Mouse (Mus musculus) intestine, embryonic 14.5 days (tissue): ENCODE data around the gene Atrnl1. TPM values are rescaled to one million over a fixed set of nuclear protein-coding genes. Genes with fewer than 3 reads are reported as not detected.

Source experiments
- ATAC-seq: fragments of 200-750 bp; cut with Nextera tagmentation; replicated peaks from 2 replicates; pipeline ENCODE4 v1.8.0; 2017; ENCODE audit warnings: low read depth, moderate number of reproducible peaks, moderate TSS enrichment, moderate library complexity; ENCODE audit not compliant: low FRiP score, low TSS enrichment
- DNase-seq: peaks from one replicate; pipeline ENCODE4 v3.0.0-alpha.2; 2018; ENCODE audit warnings: low spot score
- H3K27ac ChIP-seq: fragments of 300-500 bp; sonication (generic); 2 replicates; pipeline ENCODE4 v1.5.1; 2014; ENCODE audit warnings: low read depth, mild to moderate bottlenecking, control low read depth
- H3K27me3 ChIP-seq: fragments of 300-500 bp; sonication (generic); replicated peaks from 2 replicates; pipeline ENCODE4 v1.6.1; 2014; ENCODE audit warnings: low read length, control low read depth; ENCODE audit not compliant: control insufficient read depth, insufficient read depth
- H3K36me3 ChIP-seq: fragments of 300-500 bp; sonication (generic); 2 replicates; pipeline ENCODE4 v1.6.1; 2014; ENCODE audit warnings: low read length, control low read depth; ENCODE audit not compliant: control insufficient read depth, insufficient read depth
- H3K4me1 ChIP-seq: fragments of 300-500 bp; sonication (generic); replicated peaks from 2 replicates; pipeline ENCODE4 v1.6.1; 2014; ENCODE audit warnings: low read length, control low read depth, mixed read lengths; ENCODE audit not compliant: control insufficient read depth, insufficient read depth
- H3K4me2 ChIP-seq: fragments of 300-500 bp; sonication (generic); 2 replicates; pipeline ENCODE4 v1.6.1; 2014; ENCODE audit warnings: low read length
- H3K4me3 ChIP-seq: fragments of 300-500 bp; sonication (generic); 2 replicates; pipeline ENCODE4 v1.5.1; 2014; ENCODE audit warnings: low read depth, low read length, control low read depth, mixed read lengths
- H3K9ac ChIP-seq: fragments of 300-500 bp; sonication (generic); 2 replicates; pipeline ENCODE4 v1.6.1; 2014; ENCODE audit warnings: mild to moderate bottlenecking, low read length
- H3K9me3 ChIP-seq: fragments of 300-500 bp; sonication (generic); 2 replicates; pipeline ENCODE4 v1.6.1; 2016; ENCODE audit warnings: low read length, control low read depth; ENCODE audit not compliant: control insufficient read depth
- WGBS: fragments of 180-500 bp; shearing (Covaris S2); extraction: QIAGEN DNeasy Blood & Tissue Kit; methylation state at CpG from one replicate; pipeline ENCODE4 v1.1.7; 2014; 5-methylcytosine and 5-hydroxymethylcytosine counted together
- polyA plus RNA-seq: library from polyadenylated mRNA; unstranded; fragments of >200 nt; fragmentation: Nextera tagmentation; extraction: Ambion mirVana; gene quantifications from 2 replicates; pipeline ENCODE4 v1.2.1, GENCODE M21; 2014

Gene Atrnl1
- polyA plus RNA-seq, 1 experiment from 2014 or later = 7.4 TPM

DNA sequence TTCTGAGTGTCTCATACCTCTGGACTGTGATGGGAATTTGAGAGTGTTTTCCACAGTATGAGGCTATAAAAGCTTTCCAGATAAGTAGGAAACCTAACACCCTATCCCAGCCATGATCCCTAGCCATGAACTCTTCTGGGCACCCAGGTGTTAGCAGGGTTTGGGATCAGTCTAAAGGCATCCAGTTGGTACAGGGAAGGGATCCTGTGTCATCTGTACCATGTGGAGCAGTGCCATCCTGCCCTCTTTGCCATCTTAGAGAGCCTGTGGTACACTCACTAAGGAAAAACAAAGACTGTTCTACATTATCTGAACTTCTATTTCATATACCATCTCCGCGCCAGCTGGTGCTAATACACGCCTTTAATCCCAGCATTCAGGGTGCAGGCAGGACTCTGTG, 499.7 kb downstream of the Atrnl1 start:
- H3K4me1 ChIP-seq = no peaks in the 10 kb centered on the region
- H3K36me3 ChIP-seq = no peaks in the 10 kb centered on the region
- H3K9me3 ChIP-seq = no peaks in the 10 kb centered on the region
- H3K27me3 ChIP-seq = no peaks in the 10 kb centered on the region
- DNase-seq (no peak), ATAC-seq (no peak)
- over 99% methylated on average over 3 of the region's 3 CpGs for WGBS
- no peak overlapping the region for H3K9ac ChIP-seq
- no peak overlapping the region for H3K27ac ChIP-seq
- H3K4me3 ChIP-seq = no peak overlapping the region
- H3K4me2 ChIP-seq = no peak overlapping the region

DNA sequence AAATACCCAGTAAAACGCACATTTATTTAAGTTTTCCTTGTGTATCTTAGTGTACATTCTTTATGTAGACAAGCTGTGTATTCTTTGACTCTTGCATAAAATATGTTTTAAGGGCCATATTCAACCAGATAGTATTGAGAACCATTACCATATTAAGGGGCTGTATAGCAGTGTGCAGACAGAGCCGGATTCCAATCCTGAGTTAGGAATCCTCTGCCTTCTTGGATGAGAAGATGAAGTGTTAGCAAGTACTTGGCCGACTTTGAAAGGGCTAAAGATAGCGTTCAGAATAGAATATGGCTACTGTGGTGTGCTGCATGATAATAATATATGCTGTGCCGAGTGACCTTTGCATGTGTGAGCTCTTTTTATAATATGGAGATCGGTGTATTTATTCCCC, 500.5 kb downstream of the Atrnl1 start:
- ATAC-seq (no peak), DNase-seq (no peak)
- no peaks in the 10 kb centered on the region for H3K27me3 ChIP-seq
- H3K27ac ChIP-seq = no peak overlapping the region
- no peak overlapping the region for H3K4me2 ChIP-seq
- H3K4me3 ChIP-seq = no peak overlapping the region
- H3K36me3 ChIP-seq = no peaks in the 10 kb centered on the region
- H3K4me1 ChIP-seq = no peaks in the 10 kb centered on the region
- no peak overlapping the region for H3K9ac ChIP-seq
- WGBS = 93% methylated on average over 6 of the region's 6 CpGs
- no peaks in the 10 kb centered on the region for H3K9me3 ChIP-seq

DNA sequence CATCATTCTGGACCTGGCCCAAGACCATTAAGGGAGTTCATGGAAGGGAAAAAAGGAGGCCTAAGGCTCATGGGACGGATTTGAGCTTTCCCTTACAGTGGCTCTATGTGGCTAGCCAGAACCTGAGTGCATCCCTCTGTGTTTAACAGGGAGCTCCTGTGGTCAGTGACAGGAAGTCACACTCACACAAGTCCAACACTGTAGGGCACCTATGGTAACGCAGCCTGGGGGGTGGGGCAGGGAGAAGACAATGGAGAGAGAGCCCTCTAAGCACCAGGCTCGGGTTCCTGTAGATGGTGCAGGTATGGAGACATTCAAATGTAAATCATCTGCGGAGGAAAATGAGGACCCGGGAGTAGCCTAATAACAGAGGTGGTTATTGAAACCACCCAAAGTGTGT, 501.3 kb downstream of the Atrnl1 start:
- no peak overlapping the region for H3K4me3 ChIP-seq
- H3K27ac ChIP-seq = no peak overlapping the region
- H3K36me3 ChIP-seq = no peaks in the 10 kb centered on the region
- 70% methylated on average over 5 of the region's 5 CpGs for WGBS
- no peaks in the 10 kb centered on the region for H3K4me1 ChIP-seq
- no peak overlapping the region for H3K9ac ChIP-seq
- no peaks in the 10 kb centered on the region for H3K9me3 ChIP-seq
- H3K4me2 ChIP-seq = no peak overlapping the region
- no peaks in the 10 kb centered on the region for H3K27me3 ChIP-seq
- ATAC-seq (no peak), DNase-seq (no peak)

DNA sequence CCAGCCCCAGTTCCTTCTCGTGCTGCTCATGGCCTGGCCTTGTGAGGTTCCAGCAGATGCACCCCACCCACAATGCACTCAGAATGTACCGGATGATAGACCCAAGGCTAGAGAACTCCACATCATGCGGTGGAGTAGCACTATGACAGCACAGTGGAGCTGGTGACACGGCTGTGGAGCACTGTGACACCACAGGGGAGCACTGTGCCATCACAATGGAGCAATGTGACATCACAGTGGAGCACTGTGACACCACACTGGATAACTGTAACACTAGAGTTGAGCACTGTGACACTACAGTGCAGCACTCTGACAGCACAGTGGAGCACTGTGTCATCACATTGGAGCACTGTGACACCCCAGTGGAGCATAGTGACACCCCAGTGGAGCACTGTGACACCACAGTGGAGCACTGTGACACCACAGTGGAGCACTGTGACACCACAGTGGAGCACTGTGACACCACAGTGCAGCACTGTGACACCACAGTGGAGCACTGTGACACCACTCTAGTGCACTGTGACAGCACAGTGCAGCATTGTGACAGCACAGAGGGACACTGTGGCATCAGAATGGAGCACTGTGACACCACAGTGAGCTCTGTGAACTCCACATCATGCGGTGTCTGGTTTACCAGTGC, 502.4 kb downstream of the Atrnl1 start:
- Histone ChIP-seq H3K27ac (no peak overlapping the region), H3K36me3 (no peaks in the 10 kb centered on the region), H3K4me1 (no peaks in the 10 kb centered on the region), H3K4me2 (no peak overlapping the region), H3K9me3 (no peaks in the 10 kb centered on the region), H3K4me3 (no peak overlapping the region), H3K27me3 (no peaks in the 10 kb centered on the region), H3K9ac (no peak overlapping the region)
- ATAC-seq (peak; percentile 93), DNase-seq (no peak)
- 89% methylated on average over 5 of the region's 5 CpGs for WGBS

DNA sequence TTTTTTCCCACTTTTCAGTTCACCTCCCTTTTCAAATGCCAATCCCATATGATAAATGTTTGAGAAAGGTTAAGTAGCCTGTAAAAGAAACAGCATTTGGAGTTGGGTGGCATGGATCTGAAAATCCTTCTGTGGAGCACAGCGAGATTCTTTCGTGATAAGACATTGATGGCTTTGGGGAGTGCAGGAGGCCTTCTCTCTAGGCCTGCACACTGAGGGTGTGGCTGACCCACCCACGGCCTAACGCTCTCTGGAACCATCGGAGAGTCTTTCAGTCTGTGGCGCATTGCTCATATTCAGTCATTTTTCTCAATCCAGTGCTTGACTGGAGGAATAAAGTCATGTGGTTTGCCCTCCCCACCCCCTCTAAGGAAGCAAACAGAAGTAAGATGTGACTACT, 506.8 kb downstream of the Atrnl1 start:
- Histone ChIP-seq H3K27me3 (no peaks in the 10 kb centered on the region), H3K36me3 (0 out of 2 replicates have a peak, but pooled peaks cover 3% of the 10 kb centered on the region), H3K4me1 (peaks cover 17% of the 10 kb centered on the region), H3K4me2 (no peak overlapping the region), H3K9ac (no peak overlapping the region), H3K4me3 (no peak overlapping the region), H3K27ac (no peak overlapping the region), H3K9me3 (no peaks in the 10 kb centered on the region)
- no peak for ATAC-seq
- WGBS = 87% methylated on average over 6 of the region's 6 CpGs
- no peak for DNase-seq

DNA sequence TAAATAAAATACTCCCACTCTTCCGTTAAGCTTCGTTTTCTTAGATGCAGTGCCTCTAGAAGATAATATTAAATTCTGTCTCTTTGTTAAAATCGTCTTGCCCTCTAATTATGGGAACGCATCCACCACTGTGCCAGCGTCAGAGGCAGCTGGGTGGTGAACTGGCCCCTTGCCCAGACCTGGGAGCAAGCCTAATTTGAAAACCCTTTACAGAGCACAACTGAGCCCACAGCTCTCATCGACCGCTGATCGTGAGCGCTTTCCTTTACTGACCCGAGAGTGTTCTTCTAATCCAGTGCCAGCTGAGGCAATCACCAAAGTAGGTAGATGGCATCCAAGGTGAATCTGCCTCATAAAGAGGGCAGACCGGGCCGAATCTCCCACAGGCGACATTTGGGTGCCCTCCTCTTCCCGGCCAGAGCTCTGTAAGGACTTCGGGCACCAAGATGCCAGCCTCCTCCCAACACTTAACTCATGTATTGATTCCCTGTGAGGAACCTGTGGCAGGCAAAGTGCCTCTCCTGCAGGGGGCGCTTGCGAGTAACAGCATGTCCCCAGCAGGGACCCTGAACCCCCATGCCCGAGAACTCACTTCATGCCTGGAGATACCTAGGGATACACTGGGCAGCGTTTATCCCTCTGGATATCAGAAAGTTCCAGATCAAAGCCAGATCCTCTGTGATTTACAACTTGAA, 507.5 kb downstream of the Atrnl1 start:
- peak overlapping the region; percentile 22; the same call in 1 of the 2 replicates for H3K27ac ChIP-seq
- H3K27me3 ChIP-seq = no peaks in the 10 kb centered on the region
- ATAC-seq (no peak), DNase-seq (no peak)
- H3K4me1 ChIP-seq = peaks cover 17% of the 10 kb centered on the region
- no peak overlapping the region for H3K4me2 ChIP-seq
- no peaks in the 10 kb centered on the region for H3K9me3 ChIP-seq
- WGBS = 89% methylated on average over 19 of the region's 19 CpGs
- H3K9ac ChIP-seq = no peak overlapping the region
- no peak overlapping the region for H3K4me3 ChIP-seq
- H3K36me3 ChIP-seq = 0 out of 2 replicates have a peak, but pooled peaks cover 3% of the 10 kb centered on the region

DNA sequence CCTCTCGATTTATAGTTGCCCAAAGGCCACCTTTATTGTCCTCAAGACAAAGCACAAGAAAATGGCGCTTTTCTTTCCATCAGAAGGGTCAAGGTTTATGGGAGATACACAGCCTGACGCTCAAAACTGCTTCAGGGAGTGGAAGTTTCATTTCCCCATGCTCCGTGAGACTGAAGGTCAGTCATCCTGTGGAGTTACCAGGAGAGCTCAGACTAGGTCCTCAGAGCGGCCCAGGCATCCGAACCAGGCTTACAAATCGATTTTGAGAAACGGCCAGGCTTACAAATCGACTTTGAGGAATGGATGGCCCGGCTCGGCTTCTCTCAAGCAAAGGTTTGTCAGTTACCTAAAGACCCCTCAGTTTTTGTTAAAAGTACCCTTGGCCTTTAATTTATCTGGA, 508.0 kb downstream of the Atrnl1 start:
- H3K4me1 ChIP-seq = peaks cover 17% of the 10 kb centered on the region
- H3K9me3 ChIP-seq = no peaks in the 10 kb centered on the region
- DNase-seq (no peak), ATAC-seq (no peak)
- H3K4me3 ChIP-seq = no peak overlapping the region
- no peak overlapping the region for H3K9ac ChIP-seq
- WGBS = 75% methylated on average over 11 of the region's 11 CpGs
- H3K36me3 ChIP-seq = 0 out of 2 replicates have a peak, but pooled peaks cover 3% of the 10 kb centered on the region
- H3K27me3 ChIP-seq = no peaks in the 10 kb centered on the region
- no peak overlapping the region for H3K4me2 ChIP-seq
- peak overlapping the region; percentile 48; the same call in 1 of the 2 replicates for H3K27ac ChIP-seq

DNA sequence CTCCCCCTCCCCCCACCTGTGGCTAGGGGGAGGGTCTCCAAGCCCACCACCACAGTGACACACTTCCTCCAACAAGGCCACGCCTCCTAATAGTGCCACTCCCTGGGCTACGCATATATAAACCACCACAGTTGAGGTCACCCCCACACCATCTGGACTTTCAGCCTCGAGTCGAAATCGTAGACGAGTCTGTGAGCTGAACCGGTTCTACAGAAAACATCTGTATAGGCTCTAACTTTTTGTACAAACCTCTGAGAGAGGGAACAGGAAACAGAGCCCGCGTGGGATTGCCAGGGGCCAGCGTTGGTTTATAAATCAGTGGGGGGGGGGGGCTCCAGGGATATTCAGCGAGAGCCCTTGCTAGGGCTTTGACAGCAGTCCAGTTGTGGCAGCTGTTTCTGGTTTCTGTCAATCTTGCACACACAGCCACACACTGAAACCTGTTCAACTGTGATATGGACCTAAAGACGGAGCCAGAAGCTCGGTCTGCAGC, 508.9 kb downstream of the Atrnl1 start:
- H3K4me3 ChIP-seq = no peak overlapping the region
- H3K36me3 ChIP-seq = 0 out of 2 replicates have a peak, but pooled peaks cover 3% of the 10 kb centered on the region
- DNase-seq = peak; percentile 73
- no peaks in the 10 kb centered on the region for H3K27me3 ChIP-seq
- peak overlapping the region; percentile 77; the same call in 1 of the 2 replicates for H3K27ac ChIP-seq
- peak overlapping the region; percentile 36 for H3K4me2 ChIP-seq
- 23% methylated on average over 13 of the region's 13 CpGs for WGBS
- peak; percentile 73 for ATAC-seq
- H3K4me1 ChIP-seq = peaks cover 25% of the 10 kb centered on the region
- H3K9ac ChIP-seq = peak overlapping the region; percentile 13; the same call in 1 of the 2 replicates
- no peaks in the 10 kb centered on the region for H3K9me3 ChIP-seq
